Mouse (Mus musculus): ENCODE measurements around the gene Foxd1.

Gene Foxd1

GRCm38 (mm10) chr13:98354090-98354801, at the start of gene Foxd1:
TSS of gene Foxd1 (plus strand) at chr13:98354242.
- in situ Hi-C loops (cut with MboI, MseI), result no loop called here

GRCm38 (mm10) chr13:98305257-98305656, 48.8 kb upstream of the Foxd1 start:
- in situ Hi-C loops (cut with MboI, MseI), result loop anchor here (25.0 kb wide), 2 partner anchors 507 to 1807 kb away; partner anchors contain the start of genes Bdp1 (in 1 of the 2), Fcho2 (in 1 of the 2), Serf1 (in 1 of the 2) and Smn1 (in 1 of the 2)

DNA sequence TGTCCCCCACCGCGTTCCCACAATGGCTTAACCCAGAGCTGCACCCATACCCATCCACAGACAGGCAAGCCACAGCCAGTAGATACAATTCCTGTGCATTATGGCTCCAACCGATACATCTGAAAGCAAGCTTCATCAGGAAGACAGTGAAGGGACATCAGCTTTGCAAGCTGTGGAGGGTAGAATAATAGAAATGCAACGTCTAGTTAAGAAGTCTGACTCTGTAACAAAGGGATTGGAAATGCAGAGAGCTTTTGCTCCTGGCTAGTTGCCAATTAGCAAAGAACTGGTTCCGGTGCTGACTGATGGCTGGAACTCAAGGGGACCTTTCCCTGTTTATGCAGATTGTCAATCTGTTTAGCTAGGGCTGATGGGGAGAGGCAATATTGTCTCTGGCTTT, 47.6 kb upstream of the Foxd1 start:
- in situ Hi-C loops (cut with MboI, MseI), result loop anchor here (25.0 kb wide), 2 partner anchors 506 to 1806 kb away; partner anchors contain the start of genes Bdp1 (in 1 of the 2), Fcho2 (in 1 of the 2), Serf1 (in 1 of the 2) and Smn1 (in 1 of the 2)

GRCm38 (mm10) chr13:98306852-98307475, 47.1 kb upstream of the Foxd1 start:
- in situ Hi-C loops (cut with MboI, MseI), result loop anchor here (25.0 kb wide), 2 partner anchors 505 to 1805 kb away; partner anchors contain the start of genes Bdp1 (in 1 of the 2), Fcho2 (in 1 of the 2), Serf1 (in 1 of the 2) and Smn1 (in 1 of the 2)

- in situ Hi-C loops (cut with MboI, MseI), result loop anchor here (25.0 kb wide), 2 partner anchors 504 to 1804 kb away; partner anchors contain the start of genes Bdp1 (in 1 of the 2), Fcho2 (in 1 of the 2), Serf1 (in 1 of the 2) and Smn1 (in 1 of the 2)
Observed at GRCm38 (mm10) chr13:98308004-98308403, 46.0 kb upstream of the Foxd1 start.

DNA sequence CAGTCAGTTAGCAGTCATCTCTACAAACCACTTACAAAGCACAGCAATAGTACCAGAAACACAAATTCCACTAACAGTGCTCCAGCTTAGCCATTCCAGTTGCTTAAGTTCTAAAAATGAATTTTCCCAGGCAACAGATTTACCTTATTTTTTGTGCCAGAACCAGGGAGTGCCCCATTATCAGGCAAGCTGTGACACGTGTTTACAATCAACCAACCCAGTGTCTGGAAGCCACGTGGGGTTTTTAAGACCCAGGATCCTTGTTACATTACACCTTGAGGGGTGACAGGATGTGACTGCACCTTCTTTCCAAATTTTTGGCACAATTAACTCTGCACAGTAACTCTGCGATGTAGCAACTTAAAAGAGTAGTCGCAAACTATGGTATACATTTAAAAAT, 45.3 kb upstream of the Foxd1 start:
- in situ Hi-C loops (cut with MboI, MseI), result loop anchor here (25.0 kb wide), 2 partner anchors 504 to 1804 kb away; partner anchors contain the start of genes Bdp1 (in 1 of the 2), Fcho2 (in 1 of the 2), Serf1 (in 1 of the 2) and Smn1 (in 1 of the 2)

DNA sequence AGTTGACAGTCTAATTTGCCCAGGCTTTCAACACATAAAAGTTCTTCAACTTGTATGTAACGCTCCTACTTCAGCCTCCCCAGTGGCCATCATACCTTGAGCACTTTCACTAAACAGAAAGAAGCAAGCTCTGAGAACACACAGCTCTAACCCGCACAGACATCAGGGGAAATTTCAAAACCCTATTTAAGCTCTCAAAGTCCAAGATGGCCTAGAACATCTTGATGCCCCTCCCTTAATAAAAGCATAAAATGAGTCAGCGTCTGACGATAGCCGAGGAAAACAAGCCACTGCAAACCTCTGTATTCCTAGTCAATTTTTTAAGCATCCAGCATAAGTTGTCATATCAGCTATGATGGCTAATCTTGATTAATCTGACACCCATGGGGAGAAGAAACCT, 42.4 kb upstream of the Foxd1 start:
- in situ Hi-C loops (cut with MboI, MseI), result loop anchor here (5.0 to 25.0 kb wide), 4 partner anchors 49 to 1801 kb away; partner anchors contain the start of genes Ankra2 (in 1 of the 2), Bdp1 (in 1 of the 2), Fcho2 (in 1 of the 2) and Serf1 (in 1 of the 2)

GRCm38 (mm10) chr13:98313631-98314030, 40.4 kb upstream of the Foxd1 start:
- in situ Hi-C loops (cut with MboI, MseI), result loop anchor here (5.0 to 25.0 kb wide), 4 partner anchors 51 to 1799 kb away; partner anchors contain the start of genes Ankra2 (in 1 of the 2), Bdp1 (in 1 of the 2), Fcho2 (in 1 of the 2) and Serf1 (in 1 of the 2)

DNA sequence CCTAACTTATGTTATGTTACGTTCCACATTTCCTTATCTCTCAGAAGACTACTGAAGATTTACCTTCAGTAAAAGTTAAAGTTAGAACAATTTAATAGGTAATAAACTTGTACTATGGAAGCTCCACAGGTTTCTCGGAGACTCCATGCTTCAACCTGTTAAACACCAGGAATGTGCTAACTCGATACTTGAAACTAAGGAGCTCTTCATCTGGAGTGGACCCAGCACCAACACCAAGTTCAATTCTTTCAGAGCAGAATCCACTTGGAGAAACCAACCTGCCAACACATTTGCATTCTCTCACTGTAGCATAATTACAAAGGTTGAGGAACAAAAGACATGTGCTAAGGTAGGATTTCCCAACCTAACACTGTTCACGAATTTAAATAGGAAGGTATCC, 38.9 kb upstream of the Foxd1 start:
- in situ Hi-C loops (cut with MboI, MseI), result loop anchor here (10.0 to 25.0 kb wide), 3 partner anchors 497 to 1797 kb away; partner anchors contain the start of genes Bdp1 (in 1 of the 2), Fcho2 (in 1 of the 2), Serf1 (in 1 of the 2) and Smn1 (in 1 of the 2)

DNA sequence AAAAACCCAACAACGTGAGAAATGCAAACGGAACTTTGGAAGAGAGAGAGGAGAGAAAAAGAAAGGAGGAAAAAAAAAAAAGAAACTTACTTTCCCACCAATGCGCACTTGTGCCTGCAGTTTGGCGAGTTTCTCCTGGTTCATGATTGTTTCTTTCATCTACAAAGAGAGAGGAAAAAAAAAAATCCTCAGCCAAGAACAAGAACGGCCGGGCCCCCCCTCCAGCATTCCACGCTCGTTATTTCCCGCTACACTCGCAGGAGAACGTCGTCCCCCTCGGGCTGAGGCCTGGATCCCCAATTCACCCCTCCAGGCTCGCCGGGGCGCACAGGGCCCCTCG, 37.9 kb upstream of the Foxd1 start:
- in situ Hi-C loops (cut with MboI, MseI), result loop anchor here (10.0 to 25.0 kb wide), 3 partner anchors 496 to 1796 kb away; partner anchors contain the start of genes Bdp1 (in 1 of the 2), Fcho2 (in 1 of the 2), Serf1 (in 1 of the 2) and Smn1 (in 1 of the 2)

DNA sequence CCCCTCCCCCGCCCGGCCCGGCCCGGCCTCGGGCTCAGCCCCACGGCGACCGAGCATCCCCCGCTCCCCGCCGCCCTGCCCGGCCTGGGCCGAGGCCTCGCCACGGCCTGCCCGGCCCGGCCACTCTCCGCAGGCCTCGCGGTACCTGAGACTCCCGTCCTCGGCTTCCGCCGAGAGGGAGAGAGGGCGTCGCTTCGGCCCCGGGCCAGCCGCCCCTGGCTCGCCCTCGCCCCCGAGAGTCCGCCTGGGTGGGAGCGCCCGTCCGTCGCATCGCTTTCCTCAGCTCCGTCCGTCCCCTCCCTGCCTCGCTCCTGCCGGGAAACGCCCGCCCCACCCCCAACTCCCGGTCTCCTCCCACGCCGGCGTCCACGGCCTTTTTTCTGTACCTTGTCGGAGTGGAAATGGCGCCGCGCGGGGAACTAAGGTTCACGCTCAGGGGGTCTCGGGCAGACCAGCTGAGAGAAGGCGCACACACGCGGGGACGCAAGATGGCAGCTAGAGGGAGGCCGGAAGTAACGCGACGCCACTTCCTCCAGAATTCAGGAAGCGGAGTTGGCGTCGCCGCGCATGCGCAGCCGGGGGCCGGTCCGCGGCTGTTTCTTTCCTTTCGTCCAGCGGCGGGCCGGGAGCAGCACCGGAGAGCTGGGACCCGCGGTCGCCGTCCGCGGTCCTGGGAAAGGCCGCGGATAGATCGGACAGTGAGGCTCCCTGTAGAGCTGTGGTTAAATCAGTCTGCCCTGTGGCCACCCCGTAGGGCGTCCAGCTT, 37.4 kb upstream of the Foxd1 start, which contains the start of gene Btf3:
Btf3 (minus strand) TSS at position 527 of the 766 bp plus-strand sequence.
- in situ Hi-C loops (cut with MboI, MseI), result loop anchor here (10.0 to 25.0 kb wide), 3 partner anchors 496 to 1796 kb away; partner anchors contain the start of genes Bdp1 (in 1 of the 2), Fcho2 (in 1 of the 2), Serf1 (in 1 of the 2) and Smn1 (in 1 of the 2)

- in situ Hi-C loops (cut with MboI, MseI), result loop anchor here (10.0 to 25.0 kb wide), 3 partner anchors 495 to 1795 kb away; partner anchors contain the start of genes Bdp1 (in 1 of the 2), Fcho2 (in 1 of the 2), Serf1 (in 1 of the 2) and Smn1 (in 1 of the 2)
Observed at GRCm38 (mm10) chr13:98317246-98317677, 36.8 kb upstream of the Foxd1 start.

DNA sequence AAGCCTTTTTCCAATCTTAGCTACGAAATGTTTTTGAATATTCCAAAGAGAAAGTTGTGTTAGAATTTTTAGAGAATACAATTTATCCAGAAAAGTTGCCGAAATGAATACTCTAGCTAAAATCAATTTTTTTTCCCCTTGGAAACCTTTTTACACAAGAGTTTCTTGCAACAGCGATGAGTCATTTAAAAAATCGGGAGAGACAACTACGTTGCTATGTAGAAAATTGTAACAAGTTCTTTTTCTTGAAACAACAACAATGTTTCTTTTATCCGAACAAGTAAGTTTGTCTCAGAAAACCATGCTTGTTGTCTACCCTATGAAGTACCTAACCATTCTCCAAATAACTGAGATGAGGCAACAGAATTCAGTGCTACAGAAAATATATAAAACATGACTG, 36.1 kb upstream of the Foxd1 start:
- in situ Hi-C loops (cut with MboI, MseI), result loop anchor here (10.0 to 25.0 kb wide), 3 partner anchors 494 to 1794 kb away; partner anchors contain the start of genes Bdp1 (in 1 of the 2), Fcho2 (in 1 of the 2), Serf1 (in 1 of the 2) and Smn1 (in 1 of the 2)

DNA sequence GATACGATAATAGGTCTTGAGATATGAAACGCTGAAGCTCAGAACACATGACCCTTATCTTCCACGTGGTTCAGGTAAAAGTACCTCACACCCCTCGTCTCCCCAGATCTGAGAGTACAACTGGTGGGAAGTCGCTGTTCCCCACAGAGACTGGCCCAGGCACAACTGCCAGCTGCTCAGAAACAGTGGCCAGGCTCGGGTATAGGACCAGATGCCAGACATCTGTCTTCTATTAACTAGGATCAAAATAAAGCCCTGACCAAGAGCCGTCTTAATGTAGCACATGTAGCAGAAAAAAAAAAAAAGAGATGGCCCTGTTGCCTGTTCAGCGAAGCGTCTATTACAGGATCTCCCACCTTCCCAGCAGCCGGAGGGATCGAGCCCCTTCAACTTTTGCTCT, 29.0 kb upstream of the Foxd1 start:
- in situ Hi-C loops (cut with MboI, MseI), result no loop called here

DNA sequence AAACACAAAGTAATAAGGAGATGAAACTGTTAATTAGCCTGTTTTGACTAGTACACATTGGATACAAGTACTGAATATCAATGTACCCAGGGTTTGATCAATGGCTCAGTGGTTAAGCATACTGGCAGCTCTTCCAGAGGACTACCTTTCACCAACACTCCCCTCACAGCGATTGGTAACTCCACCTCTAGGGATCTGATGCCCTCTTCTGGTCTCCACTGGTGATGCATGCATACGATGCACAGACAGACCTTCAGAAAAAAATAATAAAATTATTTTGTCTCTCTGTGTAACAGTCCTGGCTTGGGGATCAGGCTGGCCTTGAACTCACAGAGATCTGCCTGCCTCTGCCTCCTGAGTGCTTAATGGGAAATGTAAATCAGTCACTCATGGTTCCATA, 21.9 kb upstream of the Foxd1 start:
- in situ Hi-C loops (cut with MboI, MseI), result no loop called here

- in situ Hi-C loops (cut with MboI, MseI), result no loop called here
Observed at GRCm38 (mm10) chr13:98336205-98336604, 17.8 kb upstream of the Foxd1 start.

DNA sequence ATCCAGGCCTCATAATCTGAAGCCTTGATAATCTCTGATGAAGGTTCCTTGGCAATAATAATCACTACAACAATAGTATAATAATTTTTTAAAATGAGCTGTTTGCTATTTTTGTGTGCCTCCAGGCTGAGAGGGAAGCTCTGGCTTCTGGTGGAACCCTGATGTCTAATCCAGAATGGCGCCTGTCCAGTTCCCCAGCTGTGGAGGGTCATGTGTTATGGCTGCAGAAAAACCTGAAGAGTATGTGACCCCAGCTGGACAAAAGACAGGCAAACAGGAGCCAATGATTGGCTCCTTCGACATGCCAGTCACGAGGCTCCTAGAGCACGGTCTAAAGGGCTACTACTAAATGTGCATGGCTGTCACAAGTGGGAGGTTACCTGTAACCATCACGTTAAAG, 13.5 kb upstream of the Foxd1 start:
- in situ Hi-C loops (cut with MboI, MseI), result no loop called here

DNA sequence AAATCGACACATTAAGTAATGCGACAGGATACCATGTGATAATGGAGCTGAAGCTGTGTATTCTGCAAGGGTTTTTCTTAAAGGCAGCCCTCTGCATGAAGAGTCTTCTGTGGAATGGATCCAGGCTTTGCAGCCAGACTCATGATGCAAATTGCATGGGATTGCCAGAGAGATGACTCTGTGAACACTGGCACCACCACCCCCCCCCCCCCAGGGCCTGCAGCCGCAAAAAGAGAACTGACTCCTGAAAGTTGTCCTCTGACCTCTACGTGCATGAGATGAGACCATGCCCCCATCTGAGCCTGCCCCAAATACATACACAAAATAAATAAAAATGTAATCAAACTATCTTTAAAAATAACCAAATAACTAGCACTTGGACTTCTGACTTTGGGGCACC, 4.6 kb upstream of the Foxd1 start:
- in situ Hi-C loops (cut with MboI, MseI), result no loop called here

GRCm38 (mm10) chr13:98351527-98351926, 2.5 kb upstream of the Foxd1 start:
- in situ Hi-C loops (cut with MboI, MseI), result no loop called here

DNA sequence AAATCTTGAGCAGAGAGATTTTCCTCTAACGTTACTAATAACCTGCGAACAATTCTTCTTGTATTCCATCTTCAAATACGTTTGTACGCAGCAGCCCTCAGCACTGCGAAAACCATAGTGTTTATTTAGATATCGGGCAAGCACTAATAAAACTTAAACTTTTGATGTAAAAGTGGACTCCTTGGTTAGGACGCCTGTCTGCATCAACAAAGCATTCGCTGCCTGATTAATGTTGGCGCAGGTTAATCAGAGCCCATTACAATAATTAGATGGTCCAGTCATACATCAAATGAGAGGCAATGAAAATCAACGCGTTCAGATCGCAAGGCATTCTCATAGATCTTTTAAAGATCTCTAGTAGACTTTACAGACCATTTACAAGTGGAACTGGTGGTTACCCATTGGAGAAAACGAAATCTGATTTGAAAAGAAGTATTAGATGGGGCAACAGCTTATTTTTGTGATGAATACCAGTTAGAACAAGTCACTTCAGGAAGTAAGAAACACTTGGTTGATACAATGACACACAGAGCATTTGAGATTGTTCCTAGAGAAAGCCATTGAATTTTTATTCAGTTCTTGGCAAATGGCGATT, 1.6 kb upstream of the Foxd1 start:
- in situ Hi-C loops (cut with MboI, MseI), result no loop called here
